Mouse (Mus musculus): ENCODE data around the gene Olfr1377. TPM values are rescaled to one million over a fixed set of nuclear protein-coding genes. Genes with fewer than 3 reads are reported as not detected.
"Not testable (repeated sequence)": the region's sequence is repeated elsewhere in the genome, so short reads cannot be mapped to it uniquely, and the experiment has no call there.

Gene Olfr1377
- not detected for total RNA-seq (2021)

DNA sequence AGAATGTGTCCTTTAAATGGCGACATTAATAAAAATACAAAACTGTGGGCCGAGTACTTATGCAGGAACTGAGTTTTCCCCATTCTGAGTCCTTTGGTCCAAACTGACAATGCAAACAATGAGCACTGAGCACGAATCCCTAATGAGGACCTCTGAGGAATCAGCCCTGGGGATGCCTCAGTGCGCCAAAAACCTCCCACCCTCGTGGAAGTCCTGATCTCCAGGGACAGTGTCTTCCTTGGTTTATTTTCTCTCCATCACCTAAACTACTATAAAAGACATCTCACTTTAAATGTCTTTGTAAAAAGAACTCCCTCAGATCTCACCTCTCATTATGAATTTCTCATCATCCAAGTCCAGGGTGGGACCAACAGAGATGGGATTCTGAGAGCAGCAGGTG lies at the start of gene Olfr1377:
Olfr1377 (plus strand) TSS at position 301 of the 400 bp plus-strand sequence.
- DNase-seq = no peak
- intact Hi-C loops (cut with DNase I) = no loop called here

- DNase-seq = no peak
- intact Hi-C loops (cut with DNase I) = no loop called here
These were observed 49.7 kb upstream of the Olfr1377 start for GRCm38 (mm10) chr11:50932040-50932439.

DNA sequence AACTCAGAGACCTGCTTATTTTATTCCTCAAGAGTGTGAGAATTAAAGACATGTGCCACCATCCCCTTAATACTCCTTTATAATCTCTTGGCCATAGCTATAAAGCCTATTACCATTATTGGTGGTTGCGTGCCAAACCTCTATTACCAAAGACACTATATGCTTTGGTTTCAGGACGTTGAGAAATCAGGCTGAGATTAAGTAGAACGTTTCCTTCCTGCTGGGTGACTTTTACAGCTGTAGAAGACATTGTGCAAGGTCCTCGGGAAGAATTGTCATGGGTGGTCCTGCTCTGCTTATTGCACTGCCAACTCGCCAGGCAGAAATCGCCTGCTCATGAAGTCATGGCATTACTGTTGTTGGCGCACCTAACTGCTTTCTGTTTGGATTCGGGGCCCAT lies 43.3 kb upstream of the Olfr1377 start:
- DNase-seq = no peak
- intact Hi-C loops (cut with DNase I) = no loop called here

GRCm38 (mm10) chr11:50939621-50940366 lies 42.0 kb upstream of the Olfr1377 start:
- DNase-seq = peak; percentile 20
- intact Hi-C loops (cut with DNase I) = loop anchor here (5.0 kb wide), 3 partner anchors 93 to 323 kb away; partner anchors contain the start of genes BC049762 and Clk4

DNA sequence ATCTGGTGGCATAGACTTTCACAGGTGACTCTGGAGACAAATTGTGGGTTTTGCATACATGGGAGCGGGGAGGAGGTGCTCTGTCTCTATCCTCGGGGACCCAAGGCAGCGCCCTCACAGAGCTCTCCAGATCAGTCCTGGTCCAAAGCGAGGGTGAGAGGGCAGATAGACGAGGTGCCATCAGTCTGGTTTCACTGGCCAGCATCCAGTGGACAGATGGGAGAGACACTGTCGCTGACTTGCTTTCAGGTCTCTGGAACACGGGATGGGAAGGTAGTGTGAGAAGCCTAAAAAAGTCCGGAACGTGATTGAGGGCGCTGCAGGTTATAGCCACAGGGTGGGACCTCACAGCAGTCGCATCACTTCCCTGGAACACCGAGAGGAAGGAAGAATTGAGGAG lies 39.4 kb upstream of the Olfr1377 start:
- intact Hi-C loops (cut with DNase I) = loop anchor here (5.0 kb wide), 3 partner anchors 90 to 320 kb away; partner anchors contain the start of genes BC049762 and Clk4
- DNase-seq = no peak

DNA sequence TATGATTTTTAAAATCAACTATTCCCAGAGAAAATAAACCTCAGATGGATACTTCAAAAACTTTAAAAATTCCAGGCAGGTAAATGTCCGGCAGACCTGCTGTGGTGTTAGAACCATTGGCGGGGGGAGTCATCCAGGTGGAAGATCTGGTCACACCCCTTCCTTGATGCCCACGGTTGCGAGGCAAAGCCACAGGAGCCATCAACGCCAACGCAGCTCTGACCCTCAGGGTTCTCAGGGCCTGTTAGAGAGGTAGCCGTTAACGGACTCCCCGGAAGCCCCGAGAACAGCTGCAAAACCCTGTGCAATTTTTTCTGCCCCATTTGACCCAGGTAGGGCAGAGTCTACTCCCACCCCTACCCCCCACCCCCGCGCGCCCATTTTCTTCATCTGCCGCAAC lies 38.3 kb upstream of the Olfr1377 start, which contains the start of gene 4933414I15Rik:
4933414I15Rik (minus strand) TSS at position 260 of the 400 bp plus-strand sequence.
- intact Hi-C loops (cut with DNase I) = loop anchor here (5.0 kb wide), 3 partner anchors 89 to 319 kb away; partner anchors contain the start of genes BC049762 and Clk4
- no peak for DNase-seq

- intact Hi-C loops (cut with DNase I) = no loop called here
- DNase-seq = no peak
These were observed 29.5 kb upstream of the Olfr1377 start for GRCm38 (mm10) chr11:50952290-50952689.

DNA sequence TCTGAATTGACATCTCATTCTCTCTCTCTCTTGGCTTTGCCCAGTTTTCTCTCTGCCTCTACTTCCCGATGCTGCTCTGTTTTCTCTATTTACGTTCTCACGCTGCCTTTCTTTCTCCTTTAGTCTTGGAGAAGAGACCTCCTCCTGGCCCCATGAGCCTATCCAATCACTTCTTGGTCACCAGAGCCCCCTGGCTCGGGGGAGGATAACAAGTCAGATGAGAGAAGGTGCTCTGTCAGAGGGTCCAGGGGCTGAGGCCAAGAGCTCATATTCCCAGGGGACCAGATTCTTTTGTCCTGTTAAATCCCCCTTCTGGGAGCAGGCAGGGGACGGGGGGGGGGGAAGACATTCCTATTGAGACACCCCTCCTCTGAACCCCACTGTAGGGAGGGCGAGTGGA lies 28.1 kb upstream of the Olfr1377 start, which contains the start of gene Prop1:
Prop1 (minus strand) TSS at position 101 of the 400 bp plus-strand sequence.
- intact Hi-C loops (cut with DNase I) = no loop called here
- DNase-seq = no peak

DNA sequence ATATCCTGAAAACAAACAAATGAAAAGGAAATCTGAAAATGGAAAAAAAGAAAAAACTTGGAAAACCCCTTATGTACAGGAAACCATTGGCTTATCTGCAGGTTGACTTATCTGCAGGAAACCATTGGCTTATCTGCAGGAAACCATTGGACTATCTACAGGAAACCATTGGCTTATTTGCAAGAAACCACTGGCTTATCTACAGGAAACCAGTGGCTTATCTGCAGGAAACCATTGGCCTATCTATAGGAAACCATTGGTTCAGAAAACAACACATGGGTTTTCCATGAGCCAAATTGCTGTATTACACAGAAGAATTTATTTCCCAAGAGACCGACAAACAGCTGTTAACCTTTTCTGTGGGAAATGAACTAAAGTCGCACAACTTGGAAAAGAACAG lies 16.9 kb upstream of the Olfr1377 start:
- intact Hi-C loops (cut with DNase I) = no loop called here
- DNase-seq = no peak

- intact Hi-C loops (cut with DNase I) = no loop called here
These were observed 15.5 kb upstream of the Olfr1377 start, which contains the start of gene Olfr1378 for GRCm38 (mm10) chr11:50966230-50966629. TSS of gene Olfr1378 (plus strand) at chr11:50966530.

GRCm38 (mm10) chr11:50977216-50977615 lies 4.6 kb upstream of the Olfr1377 start:
- intact Hi-C loops (cut with DNase I) = no loop called here
- DNase-seq = no peak

More at GRCm38 (mm10) chr11:50966230-50966629, 15.5 kb upstream of the Olfr1377 start, which contains the start of gene Olfr1378:
- no peak for DNase-seq

- no peak for DNase-seq
- intact Hi-C loops (cut with DNase I) = no loop called here
These were observed 21.5 kb downstream of the Olfr1377 start, which contains the start of gene Olfr51 for GRCm38 (mm10) chr11:51003296-51003695. TSS of gene Olfr51 (plus strand) at chr11:51003596.

GRCm38 (mm10) chr11:51011821-51012220 lies 30.1 kb downstream of the Olfr1377 start:
- intact Hi-C loops (cut with DNase I) = no loop called here
- DNase-seq = peak; percentile 75

GRCm38 (mm10) chr11:51013936-51014335 lies 32.2 kb downstream of the Olfr1377 start, which contains the start of gene Olfr54:
TSS of gene Olfr54 (plus strand) at chr11:51014236.
- intact Hi-C loops (cut with DNase I) = no loop called here

DNA sequence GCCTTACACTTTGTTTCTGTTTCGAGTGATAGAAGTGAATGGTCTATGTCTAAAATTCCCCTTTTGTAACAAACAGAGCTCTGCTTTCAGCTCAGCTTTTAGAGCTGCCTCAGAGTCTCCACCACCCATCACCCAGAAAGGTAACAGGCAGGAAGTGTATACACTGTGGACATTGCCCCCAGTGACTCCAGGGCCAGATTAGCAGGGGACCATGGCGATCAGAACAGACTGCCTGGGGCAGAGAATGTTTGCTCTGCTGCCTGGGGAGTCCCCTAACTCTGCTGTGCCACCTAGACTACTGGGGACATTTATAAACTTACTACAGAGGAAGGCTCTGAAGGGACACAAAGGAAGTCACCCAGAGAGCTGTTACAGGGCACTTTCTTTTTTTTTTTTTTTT lies 34.6 kb downstream of the Olfr1377 start:
- intact Hi-C loops (cut with DNase I) = no loop called here
- no peak for DNase-seq

More at GRCm38 (mm10) chr11:51013936-51014335, 32.2 kb downstream of the Olfr1377 start, which contains the start of gene Olfr54:
- no peak for DNase-seq

DNA sequence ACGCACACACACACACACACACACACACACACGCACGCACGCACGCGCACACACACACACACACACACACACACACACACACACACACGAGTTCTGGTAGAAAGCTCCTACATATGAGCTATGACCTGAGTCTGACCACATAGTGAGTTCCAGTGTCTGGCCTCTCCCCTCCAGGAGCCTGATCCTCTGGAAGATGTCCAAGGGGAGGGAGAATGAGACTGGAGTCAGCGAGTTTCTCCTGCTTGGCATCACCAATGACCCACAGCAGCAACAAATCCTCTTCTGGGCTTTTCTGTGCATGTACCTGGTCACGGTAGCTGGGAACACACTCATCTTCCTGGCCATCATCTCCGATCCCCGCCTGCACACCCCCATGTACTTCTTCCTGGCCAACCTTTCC lies 45.0 kb downstream of the Olfr1377 start:
- DNase-seq; intact Hi-C loops (cut with DNase I): not testable (repeated sequence)

DNA sequence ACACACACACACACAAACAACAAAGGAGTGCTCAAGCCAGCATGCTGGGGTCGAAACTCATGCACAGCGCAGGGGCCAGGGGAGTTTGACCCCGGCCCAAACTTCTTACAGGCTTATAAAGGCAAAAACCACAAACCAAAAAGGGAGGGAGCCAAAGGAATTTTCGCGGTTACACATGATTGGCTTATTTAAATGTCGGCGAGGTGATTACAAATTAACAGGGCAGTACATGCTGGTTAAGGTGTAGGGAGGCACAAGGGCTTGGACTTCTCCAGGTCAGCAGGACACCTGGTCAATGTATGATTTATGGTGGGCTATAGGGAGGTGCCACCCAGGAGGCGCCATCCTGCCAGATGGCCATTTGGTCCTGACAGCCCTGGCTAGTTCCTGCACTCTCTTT lies 47.6 kb downstream of the Olfr1377 start:
- intact Hi-C loops (cut with DNase I); DNase-seq: not testable (repeated sequence)

- intact Hi-C loops (cut with DNase I) = loop anchor here (5.0 kb wide), 1 partner anchor 88 kb away; the partner anchor contains the start of gene 4933414I15Rik
- DNase-seq = no peak
These were observed 48.5 kb downstream of the Olfr1377 start for GRCm38 (mm10) chr11:51030225-51030624.

DNA sequence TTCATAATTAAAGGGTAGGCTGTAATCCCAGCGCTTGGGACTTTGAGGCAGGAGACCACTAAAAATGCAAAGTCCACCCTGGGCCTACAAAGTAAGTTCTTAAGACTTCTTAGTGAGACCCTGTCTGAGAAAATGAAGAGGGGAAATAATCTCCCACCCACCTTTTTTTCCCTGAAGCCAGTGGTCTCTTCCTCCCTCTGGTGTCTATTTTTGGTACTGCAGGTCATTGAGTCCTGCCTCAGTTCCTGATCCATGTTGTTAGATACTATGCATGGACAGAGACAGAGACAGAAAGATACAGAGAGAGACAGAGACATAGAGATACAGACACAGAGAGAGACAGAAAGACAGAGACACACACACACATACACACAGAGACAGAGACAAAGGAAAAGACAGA lies 51.1 kb downstream of the Olfr1377 start:
- peak; percentile 5 for DNase-seq

GRCm38 (mm10) chr11:51034141-51034540 lies 52.4 kb downstream of the Olfr1377 start:
- intact Hi-C loops (cut with DNase I) = loop anchor here (5.0 kb wide), 1 partner anchor 92 kb away; the partner anchor contains the start of gene 4933414I15Rik
- not testable (repeated sequence) for DNase-seq

More for the DNA sequence above, 51.1 kb downstream of the Olfr1377 start:
- intact Hi-C loops (cut with DNase I) = loop anchor here (5.0 kb wide), 1 partner anchor 91 kb away; the partner anchor contains the start of gene 4933414I15Rik

DNA sequence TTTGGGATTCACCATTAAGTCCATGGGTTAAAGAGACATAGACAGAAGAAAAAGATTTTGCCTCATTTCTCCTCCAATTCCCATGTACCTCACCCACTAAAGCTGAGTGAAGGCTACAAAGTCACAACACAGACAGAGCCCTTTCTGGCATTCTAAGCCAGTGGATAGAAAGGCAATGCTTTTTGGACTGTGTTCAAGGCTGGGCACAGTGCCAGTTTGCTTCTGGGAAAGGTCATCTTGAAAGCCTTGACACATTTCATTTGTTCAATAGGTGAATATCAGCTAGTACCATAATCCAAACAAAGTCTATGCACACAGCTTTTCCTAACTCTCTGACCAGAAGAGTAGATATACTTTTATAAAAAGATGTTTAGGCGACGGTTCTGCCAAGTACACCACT lies 54.2 kb downstream of the Olfr1377 start:
- intact Hi-C loops (cut with DNase I) = no loop called here
- DNase-seq = peak; percentile 57
